Mouse (Mus musculus) heart, embryonic 10.5 days (tissue): Measurements from ENCODE around the gene Wwox. TPM values are rescaled to one million over a fixed set of nuclear protein-coding genes. Genes with fewer than 3 reads are reported as not detected.

Experiments
- DNase-seq: peaks from one replicate; pipeline ENCODE4 v3.0.0-alpha.2; 2017; ENCODE audit warnings: low spot score
- H3K27ac ChIP-seq: fragments of 300-500 bp; sonication (generic); 2 replicates; pipeline ENCODE4 v1.5.1; 2016; ENCODE audit warnings: mild to moderate bottlenecking
- H3K27me3 ChIP-seq: fragments of 300-500 bp; sonication (generic); 2 replicates; pipeline ENCODE4 v1.6.1; 2016; ENCODE audit warnings: mild to moderate bottlenecking; ENCODE audit not compliant: poor library complexity, insufficient read depth, severe bottlenecking
- H3K36me3 ChIP-seq: fragments of 300-500 bp; sonication (generic); 2 replicates; pipeline ENCODE4 v1.6.1; 2016; ENCODE audit warnings: mild to moderate bottlenecking, moderate library complexity
- H3K4me1 ChIP-seq: fragments of 300-500 bp; sonication (generic); 2 replicates; pipeline ENCODE4 v1.6.1; 2016; ENCODE audit warnings: mild to moderate bottlenecking
- H3K4me3 ChIP-seq: fragments of 300-500 bp; sonication (generic); 2 replicates; pipeline ENCODE4 v1.5.1; 2016; ENCODE audit warnings: mild to moderate bottlenecking, moderate library complexity
- H3K9me3 ChIP-seq: fragments of 300-500 bp; sonication (generic); 2 replicates; pipeline ENCODE4 v1.6.1; 2016; ENCODE audit warnings: mild to moderate bottlenecking, moderate library complexity
- WGBS: fragments of 180-500 bp; shearing (Covaris S2); methylation state at CpG from one replicate; pipeline ENCODE4 v1.1.7; 2016; 5-methylcytosine and 5-hydroxymethylcytosine counted together
- polyA plus RNA-seq: library from polyadenylated mRNA; unstranded; fragments of >200 nt; fragmentation: Nextera tagmentation; extraction: Ambion mirVana; gene quantifications from 2 replicates; pipeline ENCODE4 v1.2.1, GENCODE M21; 2016

Wwox gene
- polyA plus RNA-seq, 1 experiment from 2014 or later, result 9.8 TPM

DNA sequence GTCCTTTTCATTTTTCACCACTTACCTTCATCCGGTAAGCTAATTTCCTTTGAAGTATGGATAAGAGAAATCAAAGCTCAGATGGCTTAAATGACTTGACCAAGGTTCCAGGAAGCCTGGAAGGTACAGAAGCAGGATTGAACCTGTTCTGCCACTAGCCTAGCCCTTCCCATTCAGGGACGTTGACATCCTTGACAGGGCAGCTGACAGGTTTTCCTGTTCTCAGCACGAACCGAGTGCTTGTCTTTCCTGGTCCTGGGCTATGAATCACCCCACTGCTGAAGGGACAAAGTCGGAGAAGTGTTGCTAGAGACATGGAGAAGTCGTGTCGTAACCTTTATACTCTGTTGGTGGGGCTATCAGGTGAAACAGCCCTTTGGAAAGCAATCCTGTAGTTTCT is 190.3 kb downstream of the Wwox start:
- Histone ChIP-seq H3K4me3 (no peak overlapping the region), H3K27ac (no peak overlapping the region), H3K27me3 (no peaks in the 10 kb centered on the region; the same call in 1 of the 2 replicates), H3K9me3 (no peaks in the 10 kb centered on the region), H3K36me3 (no peaks in the 10 kb centered on the region), H3K4me1 (peaks cover 3% of the 10 kb centered on the region)
- DNase-seq, result no peak
- 64% methylated on average over 7 of the region's 7 CpGs for whole genome bisulfite sequencing

- no peaks in the 10 kb centered on the region for H3K9me3 ChIP-seq
- WGBS, result 64% methylated on average over 6 of the region's 6 CpGs
- no peaks in the 10 kb centered on the region; the same call in 1 of the 2 replicates for H3K27me3 ChIP-seq
- DNase-seq, result no peak
- no peak overlapping the region for H3K4me3 ChIP-seq
- H3K27ac ChIP-seq, result no peak overlapping the region
- no peaks in the 10 kb centered on the region for H3K36me3 ChIP-seq
- H3K4me1 ChIP-seq, result peaks cover 14% of the 10 kb centered on the region
Observed at GRCm38 (mm10) chr8:114631087-114631486, 191.6 kb downstream of the Wwox start.

GRCm38 (mm10) chr8:114634151-114634550 is 194.7 kb downstream of the Wwox start:
- Histone ChIP-seq H3K4me3 (no peak overlapping the region), H3K4me1 (peaks cover 14% of the 10 kb centered on the region), H3K36me3 (no peaks in the 10 kb centered on the region), H3K27me3 (no peaks in the 10 kb centered on the region), H3K9me3 (no peaks in the 10 kb centered on the region), H3K27ac (no peak overlapping the region)
- no peak for DNase-seq
- 63% methylated on average over 2 of the region's 2 CpGs for WGBS

DNA sequence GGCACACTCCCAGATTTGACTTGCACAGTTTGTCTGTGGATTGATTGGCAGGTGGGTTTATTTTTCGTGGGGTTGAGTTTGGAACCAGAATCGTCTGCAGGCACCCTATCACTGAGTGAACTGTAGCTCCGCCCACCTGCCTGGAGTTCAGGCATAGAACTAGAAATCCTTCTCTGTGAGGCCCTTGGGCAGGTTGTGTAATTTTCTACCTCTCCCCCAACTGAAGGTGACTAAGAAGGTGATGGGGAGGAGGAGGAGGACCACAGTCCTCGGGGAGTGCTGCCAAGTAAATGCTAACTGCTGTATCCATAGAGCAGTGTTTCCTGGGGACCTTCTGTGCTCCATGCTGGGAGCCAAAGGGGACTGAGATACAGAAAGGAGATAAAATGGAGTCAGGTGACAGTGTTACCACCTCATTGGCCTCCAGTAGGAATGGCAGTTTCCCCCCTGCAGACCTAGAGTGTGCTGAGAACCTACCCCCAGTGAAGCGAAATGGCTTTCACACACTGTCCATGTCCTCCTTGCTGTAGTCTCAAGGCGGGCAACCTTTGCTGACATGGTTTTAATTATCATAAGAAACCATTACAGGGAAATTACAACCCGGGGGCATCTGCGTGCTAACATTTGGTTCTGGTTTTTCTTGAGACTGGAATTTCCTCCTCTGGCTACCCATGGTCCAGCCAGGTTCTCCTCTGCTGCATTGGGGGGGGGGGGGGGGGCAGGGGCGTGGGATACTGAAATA is 195.4 kb downstream of the Wwox start:
- no peak overlapping the region for H3K27ac ChIP-seq
- WGBS, result 50% methylated on average over 9 of the region's 9 CpGs
- H3K9me3 ChIP-seq, result no peaks in the 10 kb centered on the region
- peaks cover 14% of the 10 kb centered on the region for H3K4me1 ChIP-seq
- no peak for DNase-seq
- no peak overlapping the region for H3K4me3 ChIP-seq
- no peaks in the 10 kb centered on the region for H3K36me3 ChIP-seq
- H3K27me3 ChIP-seq, result no peaks in the 10 kb centered on the region

- 79% methylated on average over 5 of the region's 5 CpGs for WGBS
- Histone ChIP-seq H3K4me1 (peaks cover 14% of the 10 kb centered on the region), H3K27ac (no peak overlapping the region), H3K36me3 (no peaks in the 10 kb centered on the region), H3K4me3 (no peak overlapping the region), H3K9me3 (no peaks in the 10 kb centered on the region), H3K27me3 (no peaks in the 10 kb centered on the region)
- DNase-seq, result no peak
Observed at GRCm38 (mm10) chr8:114636376-114636775, 196.9 kb downstream of the Wwox start.

- no peak for DNase-seq
- no peaks in the 10 kb centered on the region for H3K4me1 ChIP-seq
- no peaks in the 10 kb centered on the region for H3K27me3 ChIP-seq
- no peaks in the 10 kb centered on the region for H3K9me3 ChIP-seq
- H3K36me3 ChIP-seq, result no peaks in the 10 kb centered on the region
- 80% methylated on average over 9 of the region's 9 CpGs for WGBS
- no peak overlapping the region for H3K27ac ChIP-seq
- H3K4me3 ChIP-seq, result no peak overlapping the region
Observed at GRCm38 (mm10) chr8:114641809-114642208, 202.4 kb downstream of the Wwox start.

GRCm38 (mm10) chr8:114650789-114651188 is 211.3 kb downstream of the Wwox start:
- WGBS, result 89% methylated on average over 14 of the region's 14 CpGs
- Histone ChIP-seq H3K27ac (no peak overlapping the region), H3K36me3 (no peaks in the 10 kb centered on the region), H3K27me3 (no peaks in the 10 kb centered on the region), H3K4me1 (no peaks in the 10 kb centered on the region), H3K4me3 (no peak overlapping the region), H3K9me3 (no peaks in the 10 kb centered on the region)
- DNase-seq, result no peak

- no peaks in the 10 kb centered on the region for H3K27me3 ChIP-seq
- whole genome bisulfite sequencing, result 60% methylated on average over 4 of the region's 4 CpGs
- no peaks in the 10 kb centered on the region for H3K9me3 ChIP-seq
- H3K27ac ChIP-seq, result no peak overlapping the region
- H3K4me1 ChIP-seq, result no peaks in the 10 kb centered on the region
- H3K4me3 ChIP-seq, result no peak overlapping the region
- DNase-seq, result no peak
- no peaks in the 10 kb centered on the region for H3K36me3 ChIP-seq
Observed at GRCm38 (mm10) chr8:114657789-114658188, 218.3 kb downstream of the Wwox start.

DNA sequence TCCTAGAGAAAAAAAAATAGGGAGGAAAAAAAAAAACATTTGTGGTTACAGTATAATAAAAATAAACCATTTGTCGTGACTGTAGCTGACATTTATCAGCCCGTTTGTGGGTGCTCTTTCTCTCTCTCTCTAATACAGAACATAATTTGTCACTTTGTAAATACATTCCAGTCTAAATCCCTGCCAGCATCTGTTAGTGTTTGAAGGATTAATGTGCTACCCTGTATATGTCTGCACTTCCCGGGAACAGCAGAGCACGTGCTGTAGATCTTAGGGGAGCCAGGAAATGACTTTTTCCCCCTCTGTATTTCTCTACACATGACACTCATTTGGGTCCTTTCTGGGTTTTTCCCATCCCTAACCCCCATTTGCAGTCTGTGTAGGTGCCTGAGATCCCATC is 219.0 kb downstream of the Wwox start:
- no peak for DNase-seq
- H3K27ac ChIP-seq, result no peak overlapping the region
- no peaks in the 10 kb centered on the region for H3K9me3 ChIP-seq
- no peak overlapping the region for H3K4me3 ChIP-seq
- H3K36me3 ChIP-seq, result no peaks in the 10 kb centered on the region
- no peaks in the 10 kb centered on the region for H3K27me3 ChIP-seq
- no peaks in the 10 kb centered on the region for H3K4me1 ChIP-seq
- WGBS, result 68% methylated on average over 4 of the region's 4 CpGs

GRCm38 (mm10) chr8:114663053-114663452 is 223.6 kb downstream of the Wwox start:
- WGBS, result 80% methylated on average over 7 of the region's 7 CpGs
- H3K27ac ChIP-seq, result no peak overlapping the region
- H3K36me3 ChIP-seq, result no peaks in the 10 kb centered on the region
- H3K9me3 ChIP-seq, result no peaks in the 10 kb centered on the region
- DNase-seq, result no peak
- H3K4me3 ChIP-seq, result no peak overlapping the region
- no peaks in the 10 kb centered on the region for H3K27me3 ChIP-seq
- no peaks in the 10 kb centered on the region for H3K4me1 ChIP-seq

DNA sequence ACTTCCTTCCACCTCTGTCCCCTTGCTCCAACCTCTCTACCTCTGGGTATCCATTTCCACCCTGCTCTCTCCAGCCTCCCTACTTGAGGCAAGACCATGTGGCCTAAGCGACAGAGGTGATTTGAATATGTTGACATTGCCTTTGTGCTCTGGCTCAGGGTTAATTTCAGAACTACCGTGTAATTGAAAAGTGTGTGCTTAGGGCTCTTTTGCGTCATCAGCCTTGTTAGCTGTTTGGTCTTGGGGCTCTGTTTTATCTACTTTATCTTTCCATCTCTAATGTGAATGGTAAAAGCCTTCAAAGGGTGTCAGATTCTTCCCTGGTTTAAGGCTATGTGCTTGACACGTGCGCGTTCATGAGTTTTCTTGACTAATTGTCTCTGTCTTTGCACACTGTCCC is 226.1 kb downstream of the Wwox start:
- 62% methylated on average over 6 of the region's 6 CpGs for WGBS
- DNase-seq, result no peak
- no peaks in the 10 kb centered on the region for H3K36me3 ChIP-seq

GRCm38 (mm10) chr8:114670801-114671200 is 231.3 kb downstream of the Wwox start:
- Histone ChIP-seq H3K4me1 (no peaks in the 10 kb centered on the region), H3K36me3 (no peaks in the 10 kb centered on the region), H3K27me3 (no peaks in the 10 kb centered on the region), H3K9me3 (no peaks in the 10 kb centered on the region), H3K27ac (no peak overlapping the region), H3K4me3 (no peak overlapping the region)
- DNase-seq, result no peak
- 83% methylated on average over 6 of the region's 6 CpGs for WGBS

More for the DNA sequence above, 226.1 kb downstream of the Wwox start:
- Histone ChIP-seq H3K27ac (no peak overlapping the region), H3K27me3 (no peaks in the 10 kb centered on the region), H3K9me3 (no peaks in the 10 kb centered on the region), H3K4me3 (no peak overlapping the region), H3K4me1 (no peaks in the 10 kb centered on the region)

- H3K27me3 ChIP-seq, result no peaks in the 10 kb centered on the region
- no peaks in the 10 kb centered on the region for H3K9me3 ChIP-seq
- H3K4me3 ChIP-seq, result no peak overlapping the region
- no peaks in the 10 kb centered on the region for H3K4me1 ChIP-seq
- H3K27ac ChIP-seq, result no peak overlapping the region
- DNase-seq, result no peak
- no peaks in the 10 kb centered on the region for H3K36me3 ChIP-seq
- 78% methylated on average over 9 of the region's 9 CpGs for WGBS
Observed at GRCm38 (mm10) chr8:114671237-114671674, 231.8 kb downstream of the Wwox start.

DNA sequence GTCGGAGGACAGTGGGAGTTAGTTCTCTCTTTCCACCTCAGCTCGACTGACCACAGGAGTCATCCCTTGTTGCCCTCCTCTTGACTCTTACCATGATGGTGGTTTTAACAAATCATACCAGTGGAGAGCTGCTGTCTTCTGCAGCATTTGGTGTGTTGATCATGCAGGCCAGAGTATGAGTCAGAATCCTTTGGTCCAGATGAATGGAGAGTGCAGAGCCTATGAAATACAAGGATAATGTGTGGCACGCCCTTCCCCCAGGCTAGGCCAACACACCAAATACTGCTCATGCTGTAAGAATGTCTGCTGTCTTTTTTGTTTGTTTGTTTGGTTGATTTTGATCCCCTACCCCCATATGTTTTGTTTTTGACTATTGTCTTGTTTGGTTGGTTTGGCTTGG is 234.0 kb downstream of the Wwox start:
- 86% methylated on average over 3 of the region's 3 CpGs for WGBS
- Histone ChIP-seq H3K9me3 (no peaks in the 10 kb centered on the region), H3K4me1 (peaks cover 4% of the 10 kb centered on the region; the same call in 1 of the 2 replicates), H3K4me3 (no peak overlapping the region), H3K27me3 (no peaks in the 10 kb centered on the region), H3K27ac (no peak overlapping the region), H3K36me3 (no peaks in the 10 kb centered on the region)
- no peak for DNase-seq
